Mouse (Mus musculus): ENCODE data around the gene Nwd1. TPM values are rescaled to one million over a fixed set of nuclear protein-coding genes. Genes with fewer than 3 reads are reported as not detected.

Nwd1 gene
- total RNA-seq, 2 experiments from 2014 or later, result not detected

DNA sequence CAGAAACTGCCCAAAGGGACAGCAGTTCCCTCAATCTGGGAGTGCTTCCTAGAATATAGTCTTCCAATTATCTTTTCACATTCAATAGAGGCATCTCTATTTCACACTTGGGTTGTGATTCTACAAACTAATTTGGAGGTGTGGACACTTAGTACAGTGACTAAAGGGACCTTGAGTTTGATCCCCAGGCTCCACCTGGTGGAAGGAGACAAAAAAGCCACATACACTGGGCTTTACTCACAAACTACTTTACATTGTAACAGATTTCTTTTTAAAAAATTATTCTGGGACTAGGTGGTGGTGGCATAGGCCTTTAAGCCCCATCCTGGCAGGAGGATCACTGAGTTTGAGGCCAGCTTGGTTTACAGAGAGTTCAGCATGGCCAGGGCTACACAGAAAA is 111.8 kb downstream of the Nwd1 start:
- no peak for ATAC-seq (replicated peaks; ENCODE audit: low FRiP score, poor library complexity, severe bottlenecking)

DNA sequence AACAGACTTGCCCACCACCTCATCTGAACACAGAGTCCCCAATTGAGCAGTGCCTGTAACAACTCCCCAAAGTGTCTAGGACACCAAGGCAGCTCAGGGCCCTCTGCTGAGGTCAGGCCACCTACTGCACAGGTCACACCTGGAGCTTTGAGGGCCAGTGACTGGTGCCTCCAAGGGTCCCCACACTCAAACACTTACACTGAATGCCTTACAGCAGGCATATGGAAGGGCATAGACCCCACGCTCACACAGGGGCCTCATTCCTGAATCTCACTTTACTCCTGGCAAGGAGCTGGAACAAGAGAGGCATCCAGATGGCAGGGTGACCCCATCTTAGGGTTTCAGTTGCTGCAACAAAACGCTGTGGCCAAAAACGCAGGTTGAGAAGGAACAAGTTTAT is 113.7 kb downstream of the Nwd1 start:
- no peak for ATAC-seq (replicated peaks; ENCODE audit: low FRiP score, poor library complexity, severe bottlenecking)

DNA sequence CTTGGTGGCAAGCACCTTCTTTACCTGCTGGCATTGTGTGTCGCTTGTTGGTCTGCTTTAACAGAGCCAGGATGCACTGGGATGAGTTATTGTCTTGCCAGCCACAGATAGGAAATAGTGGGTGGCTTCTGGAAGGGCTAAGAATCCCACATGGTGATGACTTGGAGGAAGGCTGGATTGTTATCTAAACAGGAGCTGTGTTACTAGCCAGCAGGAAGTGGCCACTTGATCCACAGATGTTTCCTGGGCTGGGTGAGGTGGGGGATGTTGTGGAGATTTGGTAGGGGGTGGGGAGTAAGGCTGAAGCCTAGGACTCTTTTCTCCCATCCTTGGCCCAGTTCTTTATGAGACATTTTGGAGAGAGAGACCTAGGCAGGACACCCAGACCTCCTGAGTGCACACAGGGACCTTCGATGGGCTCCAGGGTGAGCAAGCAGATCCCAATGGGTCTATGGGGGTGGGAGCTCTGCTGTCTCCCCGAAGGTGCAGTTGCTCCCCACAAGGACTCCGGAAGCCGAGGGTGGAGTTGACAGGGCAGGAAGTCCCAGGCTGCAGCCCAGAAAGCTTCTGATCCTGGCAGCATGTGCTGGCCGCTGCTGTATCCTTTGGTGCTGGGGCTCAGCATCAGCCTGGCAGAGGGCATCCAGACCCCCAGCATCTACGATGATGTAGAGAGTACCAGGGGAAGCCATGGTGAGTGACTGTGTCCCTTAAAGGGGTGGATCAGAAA is 115.0 kb downstream of the Nwd1 start, which contains the start of gene F2rl3:
F2rl3 (plus strand) TSS at position 559 of the 730 bp plus-strand sequence.
- ATAC-seq (replicated peaks; ENCODE audit: low FRiP score, poor library complexity, severe bottlenecking), result no peak

DNA sequence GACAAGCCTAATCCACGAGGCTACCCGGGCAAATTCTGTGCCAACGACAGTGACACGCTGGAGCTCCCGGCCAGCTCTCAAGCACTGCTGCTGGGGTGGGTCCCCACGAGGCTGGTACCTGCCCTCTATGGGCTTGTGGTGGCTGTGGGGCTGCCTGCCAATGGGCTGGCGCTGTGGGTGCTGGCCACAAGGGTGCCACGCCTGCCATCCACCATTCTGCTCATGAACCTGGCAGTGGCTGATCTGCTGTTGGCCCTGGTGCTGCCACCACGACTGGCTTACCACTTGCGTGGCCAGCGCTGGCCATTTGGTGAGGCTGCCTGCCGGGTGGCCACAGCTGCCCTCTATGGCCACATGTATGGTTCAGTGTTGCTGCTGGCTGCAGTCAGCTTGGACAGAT is 115.8 kb downstream of the Nwd1 start:
- ATAC-seq (replicated peaks; ENCODE audit: low FRiP score, poor library complexity, severe bottlenecking), result no peak

DNA sequence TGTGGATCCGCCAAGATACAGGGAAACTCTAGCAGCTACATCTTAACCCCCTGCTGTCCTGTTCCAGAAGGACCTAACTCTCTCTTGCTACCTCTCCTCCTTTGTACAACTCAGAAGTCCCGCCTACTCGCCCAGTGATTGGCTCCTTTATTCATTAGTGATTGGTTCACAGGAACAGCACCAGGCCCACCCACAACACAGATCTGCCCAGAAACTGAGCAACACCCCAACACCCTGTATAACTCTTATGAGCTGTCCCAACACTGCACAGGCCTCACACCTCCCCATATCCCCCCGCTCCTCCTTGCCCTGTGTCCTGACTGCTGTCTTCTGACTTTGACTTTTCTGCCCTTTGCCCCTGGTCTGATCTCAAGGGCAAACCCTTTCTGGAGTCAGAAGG is 119.2 kb downstream of the Nwd1 start:
- no peak for ATAC-seq (replicated peaks; ENCODE audit: low FRiP score, poor library complexity, severe bottlenecking)

DNA sequence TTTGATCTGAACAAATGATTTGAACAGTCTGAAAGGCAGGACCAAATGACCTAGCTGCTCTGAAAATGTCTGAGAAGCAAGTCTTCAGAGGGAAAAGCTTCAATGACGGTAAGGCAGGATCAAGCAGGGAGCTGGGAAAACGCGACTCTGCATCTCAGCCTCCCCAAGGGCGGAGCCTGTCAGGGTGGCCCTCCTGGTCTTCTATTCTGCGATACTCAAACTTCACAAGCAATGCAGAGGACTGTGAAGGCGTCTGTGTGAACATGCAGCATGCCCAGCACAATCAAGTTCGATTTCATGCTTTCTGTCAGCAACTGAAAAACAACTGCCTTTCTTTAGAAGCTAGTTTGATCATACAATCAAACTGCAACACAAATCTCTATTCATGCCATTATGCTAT is 120.3 kb downstream of the Nwd1 start:
- no peak for ATAC-seq (replicated peaks; ENCODE audit: low FRiP score, poor library complexity, severe bottlenecking)

Other genes with a start within 250 kb of the Nwd1 start
- 141 and 151 TPM in 2 replicates for gene Eps15l1, start 225.3 kb upstream of the Nwd1 start, total RNA-seq (2015; ENCODE audit: low replicate concordance)
- gene Eps15l1, start 225.3 kb upstream of the Nwd1 start, total RNA-seq (2017; ENCODE audit: low replicate concordance), result 109 and 118 TPM in 2 replicates
- not detected in 2 replicates for gene Calr3, start 202.8 kb upstream of the Nwd1 start, total RNA-seq (2015; ENCODE audit: low replicate concordance)
- gene Calr3, start 202.8 kb upstream of the Nwd1 start, total RNA-seq (2017; ENCODE audit: low replicate concordance), result not detected in 2 replicates
- 0.84 TPM in 1 of 2 replicates, not detected in the other for gene 1700030K09Rik, start 202.8 kb upstream of the Nwd1 start, total RNA-seq (2015; ENCODE audit: low replicate concordance)
- gene 1700030K09Rik, start 202.8 kb upstream of the Nwd1 start, total RNA-seq (2017; ENCODE audit: low replicate concordance), result 1.4 and 1.8 TPM in 2 replicates
- 52.4 and 63.1 TPM in 2 replicates for gene Cherp, start 171.5 kb upstream of the Nwd1 start, total RNA-seq (2015; ENCODE audit: low replicate concordance)
- gene Cherp, start 171.5 kb upstream of the Nwd1 start, total RNA-seq (2017; ENCODE audit: low replicate concordance), result 14.8 and 18.6 TPM in 2 replicates
- gene Slc35e1, start 154.1 kb upstream of the Nwd1 start, total RNA-seq (2015; ENCODE audit: low replicate concordance), result 18.7 and 19.3 TPM in 2 replicates
- gene Slc35e1, start 154.1 kb upstream of the Nwd1 start, total RNA-seq (2017; ENCODE audit: low replicate concordance), result 27.1 and 29.0 TPM in 2 replicates
- gene Med26, start 98.4 kb upstream of the Nwd1 start, total RNA-seq (2015; ENCODE audit: low replicate concordance), result 5.4 and 6.8 TPM in 2 replicates
- gene Med26, start 98.4 kb upstream of the Nwd1 start, total RNA-seq (2017; ENCODE audit: low replicate concordance), result 7.3 and 8.7 TPM in 2 replicates
- gene Smim7, start 75.6 kb upstream of the Nwd1 start, total RNA-seq (2015; ENCODE audit: low replicate concordance), result 18.4 and 20.2 TPM in 2 replicates
- gene Smim7, start 75.6 kb upstream of the Nwd1 start, total RNA-seq (2017; ENCODE audit: low replicate concordance), result 11.6 and 22.6 TPM in 2 replicates
- not detected in 2 replicates for gene Tmem38a, start 74.7 kb upstream of the Nwd1 start, total RNA-seq (2015; ENCODE audit: low replicate concordance)
- not detected in 2 replicates for gene Tmem38a, start 74.7 kb upstream of the Nwd1 start, total RNA-seq (2017; ENCODE audit: low replicate concordance)
- gene Sin3b, start 76.6 kb downstream of the Nwd1 start, total RNA-seq (2015; ENCODE audit: low replicate concordance), result 13.8 and 26.3 TPM in 2 replicates
- gene Sin3b, start 76.6 kb downstream of the Nwd1 start, total RNA-seq (2017; ENCODE audit: low replicate concordance), result 19.5 and 34.8 TPM in 2 replicates
- not detected in 2 replicates for gene F2rl3, start 115.2 kb downstream of the Nwd1 start, total RNA-seq (2015; ENCODE audit: low replicate concordance)
- gene F2rl3, start 115.2 kb downstream of the Nwd1 start, total RNA-seq (2017; ENCODE audit: low replicate concordance), result not detected in 2 replicates

All from erythroid progenitor cell, adult 5-6 weeks (primary cell).